Mouse (Mus musculus): ENCODE results near the gene 4833439L19Rik. TPM values are rescaled to one million over a fixed set of nuclear protein-coding genes. Genes with fewer than 3 reads are reported as not detected.
"Not testable (repeated sequence)": the region's sequence is repeated elsewhere in the genome, so short reads cannot be mapped to it uniquely, and the experiment has no call there.

Gene 4833439L19Rik
- total RNA-seq (2022) = 100 to 1,000 TPM; 130 to 147 (median 139) TPM

DNA sequence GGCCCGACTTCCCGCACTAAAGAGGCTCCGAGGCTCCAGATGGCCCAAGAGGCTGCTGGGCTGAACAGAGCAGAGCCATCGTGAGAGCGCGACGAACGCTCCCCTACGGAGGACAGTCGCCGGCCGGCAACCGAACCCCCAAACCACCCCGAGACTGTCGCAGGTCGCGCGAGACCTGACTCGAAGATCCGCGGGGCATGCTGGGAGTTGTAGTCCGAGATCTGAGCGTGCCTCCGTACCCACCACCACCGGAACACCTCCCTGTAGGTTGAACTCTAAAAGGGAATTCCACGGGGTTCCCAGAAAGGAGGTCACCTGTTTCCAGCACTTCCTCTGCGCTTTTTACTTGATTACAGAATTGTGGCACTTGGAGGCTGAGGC, at the start of gene 4833439L19Rik:
TSS of gene 4833439L19Rik (minus strand) at position 235 of the 381 bp plus-strand sequence.
- DNase-seq (ENCODE audit: low spot score in 2 of 2) = peak; percentile 91

DNA sequence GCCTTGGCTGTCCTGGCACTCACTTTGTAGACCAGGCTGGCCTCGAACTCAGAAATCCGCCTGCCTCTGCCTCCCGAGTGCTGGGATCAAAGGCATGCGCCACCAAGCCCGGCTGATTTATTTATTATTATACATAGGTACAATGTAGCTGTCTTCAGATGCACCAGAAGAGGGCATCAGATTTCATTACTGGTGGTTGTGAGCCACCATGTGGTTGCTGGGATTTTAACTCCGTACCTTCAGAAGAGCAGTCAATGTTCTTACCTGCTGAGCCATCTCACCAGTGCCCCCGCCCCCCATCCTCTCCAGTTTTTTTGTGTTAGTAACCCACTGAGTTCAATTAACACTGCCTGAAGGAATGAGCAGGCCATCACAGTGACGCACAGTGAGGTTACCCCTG, 47.9 kb upstream of the 4833439L19Rik start:
- not testable (repeated sequence) for DNase-seq (ENCODE audit: low spot score in 2 of 2)

DNA sequence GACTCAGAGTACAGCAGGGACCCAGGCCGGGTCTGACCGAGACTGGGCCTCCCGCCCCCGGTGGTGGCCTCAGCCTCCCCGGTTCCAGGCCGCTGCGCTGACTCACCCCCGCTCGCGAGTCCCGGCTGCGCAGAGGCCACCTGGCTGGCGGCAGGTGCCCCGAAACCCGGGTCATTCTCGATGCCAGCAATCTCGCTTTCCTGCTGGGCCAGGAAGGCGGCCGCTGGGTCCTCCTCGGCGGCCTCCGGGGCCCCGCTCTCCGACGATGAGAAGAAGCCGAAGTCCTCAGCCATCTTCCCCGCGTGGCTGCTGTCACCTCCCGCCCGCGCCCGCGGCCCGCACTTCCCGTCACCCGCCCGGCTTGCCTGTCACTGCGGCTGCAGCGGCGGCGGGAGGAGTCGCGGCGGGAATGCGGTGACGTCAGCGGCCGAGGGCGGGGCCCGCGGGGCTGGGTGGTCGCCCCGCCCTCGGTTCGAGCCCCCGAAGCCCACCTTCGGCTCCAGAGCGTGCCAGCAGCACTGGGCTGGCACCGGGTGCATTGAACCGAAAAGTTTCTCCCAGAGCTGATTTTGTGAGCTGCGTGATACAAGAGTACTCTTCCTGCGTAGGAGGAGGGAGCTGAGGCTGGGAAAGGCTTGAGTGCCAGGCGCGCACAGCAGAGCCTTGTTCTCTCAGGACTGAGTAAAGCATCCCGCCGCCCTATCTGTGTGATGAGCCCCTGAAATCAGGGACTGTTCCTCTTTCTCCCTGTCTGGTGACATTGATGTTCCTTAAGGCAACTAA, 45.9 kb upstream of the 4833439L19Rik start, which contains the start of gene Cltb:
TSS of gene Cltb (minus strand) at position 373 of the 783 bp plus-strand sequence.
- peak; percentile 76 to 87 for DNase-seq (ENCODE audit: low spot score in 2 of 2)

DNA sequence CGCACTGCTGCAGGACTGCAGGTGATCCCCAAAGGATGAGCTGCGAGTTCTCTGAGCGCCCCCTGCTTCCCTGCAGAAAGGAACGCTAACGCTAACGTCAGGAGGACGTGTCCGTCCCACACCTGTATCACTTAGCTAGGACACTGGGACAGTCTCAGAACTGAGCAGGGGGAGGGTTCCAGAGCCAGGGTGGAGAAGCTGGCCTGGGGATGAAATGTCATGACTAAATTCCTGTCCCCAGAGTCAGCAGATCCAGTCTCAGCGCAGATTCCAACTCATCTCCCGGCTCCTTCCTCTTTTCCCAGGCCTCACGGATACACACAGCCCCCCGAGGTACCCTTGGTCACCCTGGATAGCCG, 45.4 kb upstream of the 4833439L19Rik start:
- DNase-seq (ENCODE audit: low spot score in 2 of 2) = no peak

DNA sequence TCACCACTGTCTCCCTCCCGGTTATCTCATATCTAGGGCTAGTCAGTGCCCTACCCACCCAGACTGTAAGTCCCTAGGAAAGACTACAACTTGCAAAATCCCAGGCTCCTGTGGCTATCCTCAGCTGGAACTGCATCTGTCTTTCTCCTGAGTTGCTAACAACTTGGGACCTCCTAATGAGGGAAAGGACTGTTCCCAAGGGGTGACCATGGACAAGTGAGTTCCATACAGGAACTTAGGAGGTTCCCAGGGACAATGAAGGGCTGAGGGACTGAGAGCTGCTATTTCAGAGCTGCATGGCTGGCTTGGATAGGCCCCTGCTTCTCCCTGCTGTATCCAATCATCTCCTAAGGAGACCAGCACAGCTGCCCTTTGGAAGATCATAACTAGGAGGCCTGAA, 44.1 kb upstream of the 4833439L19Rik start:
- no peak for DNase-seq (ENCODE audit: low spot score in 2 of 2)

DNA sequence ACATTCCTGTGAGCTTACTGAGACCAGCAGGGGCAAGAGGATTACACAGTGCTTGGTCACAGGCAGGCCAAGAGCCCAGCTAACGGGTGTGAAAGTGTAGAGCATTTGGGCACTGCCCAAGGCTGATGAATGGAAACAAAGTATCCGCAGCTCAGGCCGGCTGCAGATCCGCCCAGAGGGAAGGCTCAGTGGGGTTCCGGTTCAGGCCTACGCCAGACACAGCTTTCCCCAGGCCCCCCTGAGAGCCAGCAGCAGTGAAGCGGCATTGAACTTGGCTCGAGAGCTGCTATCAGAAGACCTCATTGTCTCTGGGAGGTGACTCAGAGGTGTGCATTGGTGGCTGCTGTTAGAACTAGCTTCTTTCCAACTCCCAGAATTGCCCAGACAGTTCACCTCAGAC, 43.4 kb upstream of the 4833439L19Rik start:
- DNase-seq (ENCODE audit: low spot score in 2 of 2) = peak in 1 of 2 experiments; percentile 42

DNA sequence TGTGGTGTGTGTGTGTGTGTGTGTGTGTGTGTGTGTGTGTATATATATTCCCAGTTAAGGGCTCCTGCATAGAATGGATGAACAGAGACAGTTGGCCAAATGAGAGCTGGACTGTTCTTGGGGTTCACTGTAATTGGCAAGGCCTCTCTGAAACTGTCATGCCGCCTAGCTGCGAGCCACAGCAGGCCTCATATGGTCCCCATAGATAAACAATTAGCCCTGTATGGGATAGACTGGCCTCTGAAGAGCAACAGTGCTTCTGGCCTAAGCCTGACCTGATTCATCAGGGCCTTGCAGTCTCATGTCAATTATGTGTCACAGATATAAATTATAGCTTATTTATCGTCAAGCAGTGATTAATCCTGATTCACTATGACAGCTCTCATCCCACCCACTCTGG, 42.8 kb upstream of the 4833439L19Rik start:
- DNase-seq (ENCODE audit: low spot score in 2 of 2) = no peak

DNA sequence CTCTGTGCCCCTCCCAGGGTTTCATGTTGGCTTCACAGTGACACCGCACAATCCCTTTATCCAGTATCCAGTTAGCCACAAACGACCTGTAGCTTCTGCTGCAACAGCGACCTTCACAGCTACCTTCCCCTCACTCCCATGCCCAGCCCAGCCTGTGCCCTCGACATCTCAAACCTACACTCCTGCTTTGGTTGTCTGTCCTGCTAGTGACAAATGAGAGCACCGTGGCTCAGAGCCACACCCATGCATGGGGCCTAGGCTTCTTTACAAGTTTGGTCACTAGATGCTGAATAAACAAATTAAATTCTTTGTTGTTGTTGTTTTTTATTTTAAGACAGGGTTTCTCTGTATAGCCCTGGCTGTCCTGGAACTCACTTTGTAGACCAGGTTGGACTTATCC, 42.0 kb upstream of the 4833439L19Rik start:
- DNase-seq (ENCODE audit: low spot score in 2 of 2) = no peak

DNA sequence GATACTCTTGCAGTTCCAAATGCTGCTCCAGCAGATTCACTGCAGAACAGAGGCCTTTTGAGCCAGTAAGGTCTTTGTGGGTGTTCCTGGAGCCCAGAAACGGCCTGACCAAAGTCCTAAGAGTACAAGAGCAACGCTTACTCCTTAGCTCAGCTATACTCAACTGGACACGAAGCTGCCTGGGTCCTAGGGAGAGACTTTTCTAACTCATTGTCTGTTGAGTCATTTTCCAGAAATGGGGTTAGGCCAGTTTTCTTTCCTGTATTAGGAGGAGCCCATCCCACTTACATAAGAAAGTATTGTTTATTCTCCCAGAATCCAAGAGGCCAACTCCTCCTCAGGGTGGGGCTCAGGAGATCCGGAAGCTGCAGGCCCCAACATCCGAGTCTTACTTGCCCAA, 40.2 kb upstream of the 4833439L19Rik start:
- no peak for DNase-seq (ENCODE audit: low spot score in 2 of 2)

DNA sequence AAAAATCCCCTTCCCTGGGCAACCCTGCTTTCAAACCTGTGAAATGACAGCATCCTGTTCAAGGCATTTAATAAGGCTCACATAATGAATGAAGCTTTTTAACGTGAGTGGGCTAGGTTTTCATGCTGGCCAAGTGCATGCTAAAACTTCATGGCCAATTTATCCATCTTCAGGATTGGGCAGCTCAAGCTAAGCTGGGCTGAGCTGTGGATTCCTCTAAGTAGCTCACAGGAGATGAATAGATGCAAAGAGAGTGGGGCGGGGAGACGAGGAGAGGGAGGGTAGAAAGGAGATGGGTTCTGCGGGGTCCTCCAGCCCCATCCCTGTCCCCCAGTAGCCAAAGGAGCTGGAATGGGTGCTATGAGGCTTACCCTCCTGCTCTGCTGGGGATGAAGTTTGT, 39.0 kb upstream of the 4833439L19Rik start:
- DNase-seq (ENCODE audit: low spot score in 2 of 2) = no peak

DNA sequence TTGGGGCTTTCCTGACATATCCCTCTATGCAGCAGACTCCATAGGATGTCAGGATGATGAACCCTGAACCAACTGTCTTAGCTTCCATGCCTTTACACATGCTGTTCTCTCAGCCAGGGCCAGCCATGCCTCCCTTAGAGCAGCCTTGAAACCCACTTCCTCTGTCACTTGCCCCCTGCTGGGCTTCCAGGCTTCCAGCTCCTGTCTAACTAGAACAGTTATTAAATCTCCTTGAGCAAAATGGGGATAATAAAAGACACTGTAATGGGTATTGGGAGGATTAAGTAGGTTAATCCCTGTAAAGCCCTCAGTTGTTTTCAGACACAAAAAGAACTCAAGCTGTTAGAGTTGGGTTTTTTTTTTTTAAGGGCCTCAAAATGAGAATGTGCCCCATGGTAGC, 38.3 kb upstream of the 4833439L19Rik start:
- no peak for DNase-seq (ENCODE audit: low spot score in 2 of 2)

DNA sequence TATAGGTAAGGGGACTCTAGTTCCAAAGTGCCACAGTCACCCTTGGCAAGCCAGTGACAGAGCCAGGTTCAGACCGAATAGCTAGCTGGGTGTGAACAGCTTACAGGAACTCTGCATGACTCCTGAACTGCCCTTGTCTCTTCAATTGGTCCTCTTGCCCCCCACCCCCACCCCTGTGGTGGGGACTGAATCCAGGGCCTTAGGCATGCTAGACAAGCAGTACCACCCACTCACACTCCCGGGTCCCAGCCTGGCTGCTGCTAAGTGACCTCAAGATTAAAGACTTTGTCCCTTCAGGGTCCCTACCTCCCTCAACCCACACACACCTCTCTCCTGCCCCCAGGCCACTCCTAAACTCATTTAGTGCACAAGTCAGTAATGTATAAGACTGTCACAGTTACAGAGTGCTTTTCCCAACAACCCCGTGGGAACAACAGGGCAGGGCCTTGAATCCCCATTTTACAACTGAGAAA, 37.4 kb upstream of the 4833439L19Rik start:
- DNase-seq (ENCODE audit: low spot score in 2 of 2) = no peak

DNA sequence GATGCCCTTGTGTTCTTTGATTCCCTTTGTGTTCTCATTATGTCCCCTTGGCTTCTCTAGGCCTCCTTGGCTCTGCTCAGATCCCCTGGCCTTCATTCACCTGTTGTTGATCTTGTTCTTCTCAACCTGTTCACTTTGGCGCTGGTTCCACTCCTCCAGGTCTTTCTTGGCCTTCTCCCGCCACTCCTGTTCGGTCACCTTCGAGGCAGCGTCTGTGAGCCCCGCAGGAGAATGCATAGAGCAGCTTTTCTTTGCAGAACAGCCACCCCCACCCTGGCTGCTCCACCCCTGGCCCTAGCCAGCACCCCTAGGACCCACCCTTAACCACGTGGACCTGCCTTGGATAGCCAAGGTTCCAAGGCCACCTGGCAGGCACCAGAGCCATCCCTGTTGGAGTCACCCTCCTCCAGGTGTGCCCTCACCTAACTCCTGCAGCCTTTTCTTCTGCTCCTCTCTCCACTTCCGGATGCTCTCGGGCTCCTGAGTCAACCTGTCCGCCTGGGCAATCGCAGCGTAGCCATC, 33.4 kb upstream of the 4833439L19Rik start:
- DNase-seq (ENCODE audit: low spot score in 2 of 2) = no peak

DNA sequence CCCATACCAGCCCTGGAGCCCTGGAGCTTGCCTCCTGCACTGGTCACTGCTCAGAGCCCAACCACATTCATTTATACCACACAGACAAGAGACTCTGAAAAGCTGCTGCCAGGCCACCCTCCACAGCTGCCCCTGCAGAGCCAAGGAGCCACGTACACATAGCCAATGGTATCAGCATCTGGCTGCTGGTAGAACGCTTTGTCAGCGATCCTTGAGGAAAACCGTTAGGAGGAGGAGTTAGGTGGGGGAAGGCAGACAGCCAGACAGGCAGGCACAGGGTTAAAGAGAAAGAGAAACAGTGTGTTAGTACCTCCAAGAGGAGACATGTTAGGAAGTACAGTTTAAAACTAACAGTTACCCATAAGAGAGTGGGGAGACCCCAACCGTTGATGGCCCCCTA, 31.6 kb upstream of the 4833439L19Rik start:
- no peak for DNase-seq (ENCODE audit: low spot score in 2 of 2)

DNA sequence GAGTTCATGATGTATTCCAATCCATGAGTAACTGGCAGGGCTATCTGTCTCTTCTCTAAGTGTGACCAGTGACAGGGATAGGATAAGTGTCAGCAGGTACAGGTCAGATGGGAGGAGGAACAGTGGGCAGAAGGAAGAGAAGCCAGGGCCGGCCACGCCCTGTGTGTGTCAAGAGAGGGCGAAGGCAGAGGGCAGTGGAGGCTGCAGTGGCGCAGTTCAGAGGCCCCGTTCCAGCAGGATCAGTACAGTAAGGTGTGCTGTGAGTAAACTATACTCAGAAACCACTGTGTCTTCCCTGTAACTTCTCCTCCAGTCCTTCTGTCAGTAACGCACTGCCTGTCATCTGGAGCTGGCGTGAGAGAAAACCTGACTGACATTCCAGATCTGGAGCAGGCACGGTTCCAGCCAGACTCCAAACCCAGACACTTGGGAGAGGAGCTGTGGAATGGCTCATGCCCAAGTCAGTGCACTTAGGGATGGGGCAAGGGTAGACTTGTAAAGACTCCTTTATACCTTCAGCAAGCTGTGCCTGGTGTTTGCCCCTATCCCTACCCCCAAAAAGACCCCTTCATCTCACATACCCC, 31.0 kb upstream of the 4833439L19Rik start:
- no peak for DNase-seq (ENCODE audit: low spot score in 2 of 2)

DNA sequence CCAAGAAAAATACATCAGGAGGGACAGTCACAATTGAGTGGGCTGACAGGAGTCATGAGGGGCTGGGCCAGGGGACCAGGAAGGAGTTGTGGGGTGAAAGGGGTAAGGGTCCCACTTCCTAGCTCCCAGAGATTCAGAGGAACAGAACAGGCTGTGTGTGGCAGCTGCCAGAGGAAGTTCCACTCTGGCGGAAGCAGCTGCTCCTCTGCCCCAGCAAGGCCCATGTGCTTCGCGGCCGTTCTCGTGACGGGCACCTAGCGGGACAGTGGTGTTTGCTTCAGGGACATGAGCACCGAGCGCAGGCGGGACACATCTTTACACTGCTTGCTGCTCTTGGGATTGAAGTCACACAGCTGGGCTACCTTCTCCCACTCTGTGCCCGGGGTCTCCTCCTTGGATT, 28.4 kb upstream of the 4833439L19Rik start:
- no peak for DNase-seq (ENCODE audit: low spot score in 2 of 2)

DNA sequence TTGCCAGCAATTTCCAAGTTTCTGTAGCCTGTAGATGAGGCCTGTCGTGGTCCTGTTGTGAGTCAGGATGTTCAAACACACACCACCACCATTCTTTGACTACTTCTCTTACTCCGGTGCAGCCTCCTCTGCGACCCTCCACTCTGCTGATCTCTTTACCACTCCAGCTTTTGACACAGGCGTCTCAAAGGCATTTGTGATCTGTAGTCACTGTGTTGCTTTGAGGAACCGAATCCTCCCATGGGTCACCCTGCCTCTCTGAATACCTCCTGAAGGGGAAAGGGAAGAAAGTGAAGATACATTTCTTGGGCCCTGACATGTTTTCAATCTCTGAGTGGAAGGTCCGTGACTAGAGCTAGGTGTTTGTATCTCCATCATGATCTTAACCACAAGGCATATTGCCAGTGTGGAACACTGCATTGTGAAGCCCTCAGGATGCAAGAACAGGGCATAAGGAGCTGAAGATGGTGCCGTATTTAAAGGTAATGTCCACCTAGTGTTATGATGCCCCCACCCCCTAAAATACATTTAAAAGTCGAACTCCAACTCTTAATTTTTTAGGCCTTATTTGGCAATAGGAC, 26.6 kb upstream of the 4833439L19Rik start:
- DNase-seq (ENCODE audit: low spot score in 2 of 2) = no peak

DNA sequence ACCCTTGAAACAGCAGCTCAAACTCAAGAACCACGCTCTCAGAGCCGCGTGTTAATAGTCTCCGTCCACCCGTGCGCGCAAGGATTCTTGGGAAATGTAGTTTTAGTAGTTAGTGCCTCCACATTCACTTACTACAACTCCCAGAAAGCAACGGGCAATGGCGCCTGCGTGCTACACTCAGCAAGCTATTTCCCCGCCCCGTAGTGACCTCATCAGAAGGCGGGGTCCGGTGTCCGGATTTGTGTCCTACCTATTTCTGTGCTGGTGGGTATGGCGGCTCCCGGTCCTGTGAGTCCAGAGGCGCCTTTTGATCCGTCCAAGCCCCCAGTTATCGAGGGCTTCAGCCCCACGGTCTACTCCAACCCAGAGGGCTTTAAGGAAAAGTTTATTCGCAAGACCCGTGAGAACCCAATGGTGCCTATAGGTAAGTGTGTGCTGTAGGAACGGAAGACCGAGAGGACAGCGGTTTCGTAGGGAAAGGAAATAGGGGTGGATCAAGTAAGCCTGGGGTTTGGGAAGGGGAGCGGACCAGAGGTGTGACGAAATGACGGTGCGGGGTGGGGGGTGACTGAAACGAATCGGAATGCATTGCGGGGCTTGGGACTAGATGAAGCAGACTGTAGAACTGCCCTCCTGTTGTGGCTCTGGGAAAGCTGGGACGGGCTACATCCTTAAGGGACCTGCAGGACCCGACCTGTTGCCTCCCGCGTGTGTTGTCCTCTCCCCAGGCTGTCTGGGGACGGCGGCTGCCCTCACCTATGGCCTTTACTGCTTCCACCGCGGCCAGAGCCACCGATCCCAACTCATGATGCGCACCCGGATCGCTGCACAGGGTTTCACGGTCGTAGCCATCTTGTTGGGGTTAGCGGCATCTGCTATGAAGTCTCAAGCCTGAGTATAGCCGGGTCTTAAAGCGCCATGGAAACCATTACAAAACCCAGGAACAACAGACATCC, 25.0 kb upstream of the 4833439L19Rik start, which contains the start of the genes Nop16 and Higd2a:
TSS of gene Nop16 (minus strand) at position 95 of the 956 bp plus-strand sequence.
TSS of gene Higd2a (plus strand) at position 212 of the 956 bp plus-strand sequence.
- DNase-seq (ENCODE audit: low spot score in 2 of 2) = peak; percentile 97

DNA sequence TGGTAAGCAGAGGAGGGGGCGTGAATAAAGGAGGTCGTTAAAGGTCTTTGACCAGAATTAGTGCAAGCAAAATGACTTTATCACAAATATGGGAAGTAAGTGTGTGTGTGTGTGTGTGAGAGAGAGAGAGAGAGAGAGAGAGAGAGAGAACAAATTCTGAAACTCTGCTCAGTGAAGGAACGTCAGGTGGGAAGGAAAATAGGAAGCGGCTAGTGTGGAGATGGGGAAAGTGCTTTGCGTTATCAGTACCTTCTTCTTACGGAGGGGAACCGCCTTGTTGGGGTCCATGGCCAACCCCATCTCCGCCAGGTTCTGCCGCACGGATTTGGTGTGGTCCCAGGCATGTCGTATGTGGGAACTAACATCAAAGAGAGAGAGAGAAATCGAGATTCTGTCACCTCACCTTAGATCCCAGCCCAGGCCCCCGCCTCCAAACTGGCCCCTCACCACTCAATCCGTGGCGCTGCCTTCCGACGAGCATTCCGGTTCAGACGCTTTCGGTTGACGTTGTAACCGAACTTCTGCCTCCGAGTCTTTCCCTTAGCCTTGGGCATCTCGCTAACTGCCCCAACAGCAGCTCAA, 24.3 kb upstream of the 4833439L19Rik start:
- no peak for DNase-seq (ENCODE audit: low spot score in 2 of 2)

DNA sequence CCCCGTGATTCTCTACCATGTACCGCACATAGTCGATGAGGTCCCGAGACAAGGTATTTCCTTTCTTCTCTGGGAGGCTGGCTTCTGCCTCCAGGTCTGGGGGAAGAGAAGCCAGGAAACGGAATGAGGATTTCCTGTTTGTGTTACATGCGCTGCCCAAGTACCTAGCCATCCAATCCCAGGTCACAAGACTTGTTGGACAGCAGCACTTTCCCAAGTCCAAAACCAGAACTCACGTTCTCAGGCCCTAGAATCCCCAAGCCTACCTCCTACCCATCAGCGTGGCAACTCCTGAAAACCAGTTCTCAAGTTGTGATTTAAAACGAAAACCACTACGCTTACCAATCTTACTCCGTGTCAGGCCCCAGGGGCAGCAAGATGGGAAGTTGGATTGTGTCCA, 20.6 kb upstream of the 4833439L19Rik start:
- DNase-seq (ENCODE audit: low spot score in 2 of 2) = no peak

DNA sequence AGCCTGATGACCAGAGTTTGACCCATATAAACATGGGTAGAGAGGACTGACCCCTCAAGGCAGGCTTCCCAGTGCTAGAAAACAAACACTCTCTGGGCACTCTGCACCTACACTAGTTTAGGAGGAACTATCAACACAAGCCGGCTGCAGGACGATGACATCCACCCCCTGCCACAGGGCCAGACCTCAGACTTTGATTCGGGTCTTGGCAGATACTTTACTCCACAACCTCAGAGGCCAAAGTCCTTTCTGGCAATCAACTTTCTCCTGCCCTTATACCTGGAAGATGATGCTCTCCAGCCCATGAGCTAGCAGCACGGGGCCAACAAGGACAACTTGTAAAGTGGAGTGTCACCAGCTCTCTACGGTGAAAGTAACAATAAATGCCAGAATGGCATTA, 17.6 kb upstream of the 4833439L19Rik start:
- DNase-seq (ENCODE audit: low spot score in 2 of 2) = no peak
